Mouse (Mus musculus) hindbrain, postnatal 0 days (tissue): ENCODE measurements at regions not wholly inside any gene's neighbourhood (a gene's known extent, or its start where the extent isn't known, plus 50 kb on each side); places are given as distances from the start of the nearest gene placed in this dataset.

Source experiments
- ATAC-seq: fragments of 200-750 bp; cut with Nextera tagmentation; 2 replicates; pipeline ENCODE4 v1.8.0; 2017; ENCODE audit warnings: mild to moderate bottlenecking, moderate TSS enrichment, moderate library complexity
- DNase-seq: peaks from one replicate; pipeline ENCODE4 v3.0.0-alpha.2; 2015; ENCODE audit warnings: low spot score
- H3K27ac ChIP-seq: fragments of 300-500 bp; sonication (generic); 2 replicates; pipeline ENCODE4 v1.5.1; 2014; ENCODE audit warnings: mild to moderate bottlenecking
- H3K27me3 ChIP-seq: fragments of 300-500 bp; sonication (generic); 2 replicates; pipeline ENCODE4 v1.6.1; 2014; ENCODE audit warnings: low read length, mixed read lengths; ENCODE audit not compliant: insufficient read depth
- H3K36me3 ChIP-seq: fragments of 300-500 bp; sonication (generic); 2 replicates; pipeline ENCODE4 v1.6.1; 2014; ENCODE audit warnings: low read length, mixed read lengths; ENCODE audit not compliant: insufficient read depth
- H3K4me1 ChIP-seq: fragments of 300-500 bp; sonication (generic); 2 replicates; pipeline ENCODE4 v1.6.1; 2014; ENCODE audit warnings: antibody characterized with exemption, low read length, mixed read lengths; ENCODE audit not compliant: insufficient read depth
- H3K4me2 ChIP-seq: fragments of 300-500 bp; sonication (generic); 2 replicates; pipeline ENCODE4 v1.6.1; 2014; ENCODE audit warnings: low read depth, mild to moderate bottlenecking, low read length, moderate library complexity, mixed read lengths
- H3K4me3 ChIP-seq: fragments of 300-500 bp; sonication (generic); 2 replicates; pipeline ENCODE4 v1.5.1; 2014; ENCODE audit warnings: low read length
- H3K9ac ChIP-seq: fragments of 300-500 bp; sonication (generic); replicated peaks from 2 replicates; pipeline ENCODE4 v1.6.1; 2014; ENCODE audit warnings: mild to moderate bottlenecking, low read length, moderate library complexity, mixed read lengths
- H3K9me3 ChIP-seq: fragments of 300-500 bp; sonication (generic); 2 replicates; pipeline ENCODE4 v1.6.1; 2016; ENCODE audit warnings: low read length, mixed read lengths
- CTCF ChIP-seq: IDR thresholded peaks from 2 replicates; pipeline ENCODE4 v1.5.1; 2016; ENCODE audit warnings: antibody characterized with exemption, control low read depth, low read depth
- WGBS: fragments of 180-500 bp; shearing (Covaris S2); extraction: QIAGEN DNeasy Blood & Tissue Kit; methylation state at CpG from one replicate; pipeline ENCODE4 v1.1.7; 2014; 5-methylcytosine and 5-hydroxymethylcytosine counted together

DNA sequence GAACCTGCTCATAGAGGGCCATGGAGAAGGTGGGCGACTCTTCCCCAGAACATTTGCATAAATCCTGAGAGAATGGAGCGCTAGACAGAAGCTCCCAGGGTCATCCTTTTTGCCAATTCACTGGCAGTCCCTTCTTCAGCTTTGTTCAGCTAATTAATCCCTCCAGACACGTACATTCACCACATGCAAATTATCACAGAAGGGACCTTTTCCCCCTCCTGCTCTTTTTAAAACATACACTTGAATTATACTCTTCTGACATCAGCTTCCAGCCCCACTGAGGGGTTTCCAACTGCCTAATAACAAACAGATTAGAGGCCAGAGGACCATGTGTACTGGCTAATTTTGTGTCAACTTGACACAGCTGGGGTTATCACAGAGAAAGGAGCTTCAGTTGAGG, 497.2 kb downstream of the Bnc2 start:
- H3K9ac ChIP-seq = no peak overlapping the region
- H3K9me3 ChIP-seq = no peaks in the 10 kb centered on the region
- DNase-seq (no peak), ATAC-seq (no peak)
- WGBS = 25% methylated on average over 3 of the region's 3 CpGs
- H3K4me1 ChIP-seq = no peaks in the 10 kb centered on the region
- no peaks in the 10 kb centered on the region for H3K36me3 ChIP-seq
- no peak for TF ChIP-seq CTCF
- no peak overlapping the region for H3K27ac ChIP-seq
- no peaks in the 10 kb centered on the region for H3K27me3 ChIP-seq
- H3K4me2 ChIP-seq = no peak overlapping the region
- no peak overlapping the region for H3K4me3 ChIP-seq

DNA sequence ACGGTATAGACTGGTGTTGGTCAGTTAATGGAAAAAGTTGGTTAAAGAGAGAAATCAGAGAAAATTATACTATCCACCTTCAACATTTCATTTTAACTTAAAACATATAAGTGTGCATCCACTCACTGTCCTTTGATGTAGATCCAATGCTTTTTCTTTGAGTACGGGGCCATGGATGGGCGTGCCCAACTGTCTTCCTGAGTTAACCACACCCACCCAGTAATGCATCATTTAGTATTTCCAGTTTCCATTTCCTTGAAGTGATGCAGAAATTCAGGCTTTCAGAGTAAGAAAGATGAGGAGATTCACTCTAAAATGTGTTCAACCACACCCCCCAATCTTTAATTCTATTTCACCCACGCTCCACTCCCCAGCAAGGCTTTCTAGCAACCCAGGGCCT, 490.6 kb downstream of the Bnc2 start:
- 93% methylated on average over 4 of the region's 4 CpGs for WGBS
- Histone ChIP-seq H3K4me1 (no peaks in the 10 kb centered on the region), H3K9me3 (no peaks in the 10 kb centered on the region), H3K9ac (no peak overlapping the region), H3K27ac (no peak overlapping the region), H3K36me3 (no peaks in the 10 kb centered on the region), H3K4me2 (no peak overlapping the region), H3K4me3 (no peak overlapping the region), H3K27me3 (no peaks in the 10 kb centered on the region)
- DNase-seq (no peak), ATAC-seq (no peak)
- no peak for TF ChIP-seq CTCF

DNA sequence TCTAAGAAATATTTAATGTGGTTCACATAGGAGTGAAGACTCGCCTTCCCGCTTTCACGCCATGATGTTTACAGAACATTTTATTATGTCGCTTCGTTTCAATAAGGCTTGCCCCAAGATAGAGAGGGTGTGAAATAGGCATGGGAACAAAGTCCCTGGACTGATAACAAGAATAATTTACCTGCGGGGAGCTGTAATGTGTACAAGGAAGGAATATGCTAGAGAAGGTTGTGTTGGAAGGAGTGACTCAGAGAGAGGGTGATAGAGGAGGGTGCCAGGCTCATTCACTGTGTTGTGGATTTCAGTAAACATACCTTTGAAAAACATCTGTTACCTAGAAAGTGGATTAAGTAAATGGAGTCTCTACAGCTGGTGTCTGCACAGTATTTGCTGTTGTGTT, 490.2 kb downstream of the Bnc2 start:
- no peak overlapping the region for H3K9ac ChIP-seq
- no peak for ATAC-seq
- H3K36me3 ChIP-seq = no peaks in the 10 kb centered on the region
- 94% methylated on average over 6 of the region's 6 CpGs for WGBS
- H3K27me3 ChIP-seq = no peaks in the 10 kb centered on the region
- H3K9me3 ChIP-seq = no peaks in the 10 kb centered on the region
- DNase-seq = no peak
- no peak overlapping the region for H3K4me3 ChIP-seq
- H3K4me2 ChIP-seq = no peak overlapping the region
- no peak overlapping the region for H3K27ac ChIP-seq
- H3K4me1 ChIP-seq = no peaks in the 10 kb centered on the region
- TF ChIP-seq CTCF = no peak

DNA sequence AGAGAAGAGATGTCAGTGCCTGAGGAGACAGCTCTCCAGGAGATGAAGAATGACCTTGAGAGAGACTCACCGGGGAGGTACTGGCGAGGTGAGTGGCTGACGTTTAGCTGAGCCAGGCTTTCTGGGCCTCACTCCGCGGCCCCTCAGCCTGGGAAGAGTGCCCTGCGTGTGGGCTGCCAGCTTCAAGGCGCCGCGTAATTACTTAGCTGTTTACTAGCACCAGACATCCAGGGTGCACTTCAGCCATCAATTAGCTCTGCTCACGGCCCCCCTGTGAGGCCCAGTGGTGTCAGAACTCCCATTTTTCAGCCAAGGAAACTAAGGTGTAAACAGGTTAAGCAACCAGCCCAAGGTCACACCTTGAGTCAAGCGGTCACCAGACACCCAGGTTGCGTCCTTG, 485.8 kb downstream of the Bnc2 start:
- no peak for TF ChIP-seq CTCF
- no peak overlapping the region for H3K4me2 ChIP-seq
- H3K27me3 ChIP-seq = no peaks in the 10 kb centered on the region
- 68% methylated on average over 12 of the region's 12 CpGs for whole genome bisulfite sequencing
- no peaks in the 10 kb centered on the region for H3K4me1 ChIP-seq
- no peak overlapping the region for H3K9ac ChIP-seq
- H3K4me3 ChIP-seq = no peak overlapping the region
- H3K27ac ChIP-seq = no peak overlapping the region
- no peaks in the 10 kb centered on the region for H3K9me3 ChIP-seq
- no peak for ATAC-seq
- no peaks in the 10 kb centered on the region for H3K36me3 ChIP-seq
- DNase-seq = peak; percentile 6

DNA sequence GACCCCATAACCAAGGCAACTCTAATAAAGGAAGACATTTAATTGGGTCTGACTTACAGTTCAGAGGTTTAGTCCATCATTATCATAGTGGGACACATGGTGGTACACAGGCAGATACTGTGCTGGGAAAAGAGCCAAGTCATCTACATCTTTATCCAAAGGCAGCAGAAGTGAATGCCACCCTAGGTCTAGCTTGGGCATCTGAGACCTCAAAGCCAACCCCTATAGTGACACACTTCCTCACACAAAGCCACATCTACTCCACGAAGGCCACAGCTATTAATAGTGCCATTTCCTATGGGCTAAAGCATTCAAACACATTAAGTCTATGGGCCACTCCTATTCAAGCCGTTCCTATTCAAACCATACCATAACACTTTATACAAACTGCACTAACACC, 483.8 kb downstream of the Bnc2 start:
- H3K27me3 ChIP-seq = no peaks in the 10 kb centered on the region
- no peaks in the 10 kb centered on the region for H3K9me3 ChIP-seq
- H3K4me2 ChIP-seq = no peak overlapping the region
- TF ChIP-seq CTCF = no peak
- no peaks in the 10 kb centered on the region for H3K36me3 ChIP-seq
- no peak overlapping the region for H3K27ac ChIP-seq
- no peak overlapping the region for H3K4me3 ChIP-seq
- ATAC-seq = no peak
- WGBS = 76% methylated on average over 2 of the region's 2 CpGs
- DNase-seq = no peak
- no peaks in the 10 kb centered on the region for H3K4me1 ChIP-seq
- no peak overlapping the region for H3K9ac ChIP-seq

DNA sequence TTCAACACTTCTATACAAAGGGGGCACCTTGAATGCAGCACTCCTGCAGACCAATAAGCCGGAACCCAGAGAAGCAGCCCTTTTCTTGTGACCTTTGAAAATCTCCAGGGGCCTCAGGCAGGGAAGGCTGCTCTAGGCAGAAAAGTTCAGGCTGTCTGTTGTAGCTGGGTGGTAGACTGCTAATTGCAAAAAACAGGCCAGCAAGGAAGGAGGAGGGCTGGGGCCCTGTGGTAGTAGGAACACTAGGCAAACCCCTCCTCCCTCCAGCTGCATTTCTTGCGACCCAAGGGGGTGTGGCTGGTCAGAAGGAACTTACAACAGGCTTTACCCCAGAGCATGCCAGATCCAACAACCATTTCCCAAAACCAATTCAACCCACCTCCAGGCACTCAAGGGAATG, 482.8 kb downstream of the Bnc2 start:
- Histone ChIP-seq H3K4me2 (no peak overlapping the region), H3K27me3 (no peaks in the 10 kb centered on the region), H3K27ac (no peak overlapping the region), H3K9ac (no peak overlapping the region), H3K4me1 (no peaks in the 10 kb centered on the region), H3K4me3 (no peak overlapping the region), H3K9me3 (no peaks in the 10 kb centered on the region), H3K36me3 (no peaks in the 10 kb centered on the region)
- DNase-seq (no peak), ATAC-seq (no peak)
- 57% methylated on average over 2 of the region's 2 CpGs for WGBS
- TF ChIP-seq CTCF = no peak

DNA sequence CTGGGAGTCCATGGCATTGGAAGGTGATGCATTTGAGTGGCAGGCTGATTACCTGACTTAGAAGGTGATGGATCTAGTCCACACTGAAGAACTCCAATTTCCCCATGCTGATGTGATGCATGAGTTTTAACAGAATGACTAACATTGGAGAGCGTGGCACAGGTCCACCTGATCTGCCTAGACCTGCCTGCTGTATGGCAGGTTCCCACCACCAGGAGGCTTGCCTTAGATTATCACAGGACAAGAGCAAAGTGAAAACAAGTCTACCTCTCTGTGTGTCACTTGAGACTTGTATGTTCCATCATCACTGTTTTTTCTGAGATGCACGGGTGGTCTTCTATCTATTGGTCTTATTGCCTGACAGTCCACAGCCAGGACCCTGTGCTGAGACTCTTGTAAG, 478.3 kb downstream of the Bnc2 start:
- no peaks in the 10 kb centered on the region for H3K27me3 ChIP-seq
- H3K36me3 ChIP-seq = no peaks in the 10 kb centered on the region
- 0 out of 2 replicates have a peak, but pooled peaks cover 5% of the 10 kb centered on the region for H3K4me1 ChIP-seq
- peak; percentile 34; the same call in 1 of the 2 replicates for TF ChIP-seq CTCF
- 90% methylated on average over 2 of the region's 2 CpGs for WGBS
- DNase-seq (no peak), ATAC-seq (no peak)
- H3K9me3 ChIP-seq = no peaks in the 10 kb centered on the region
- no peak overlapping the region for H3K4me2 ChIP-seq
- no peak overlapping the region for H3K27ac ChIP-seq
- H3K4me3 ChIP-seq = no peak overlapping the region
- no peak overlapping the region for H3K9ac ChIP-seq
